Mouse (Mus musculus): ENCODE measurements around the gene Dennd1a. TPM values are rescaled to one million over a fixed set of nuclear protein-coding genes. Genes with fewer than 3 reads are reported as not detected.

The Dennd1a gene
- 13.5 TPM for polyA plus RNA-seq (2014; fragmentation: Illumina TruSeq; extraction: RNeasy Lipid Tissue Mini Kit (QIAGEN cat#74804); ENCODE audit: low read depth, low replicate concordance)

DNA sequence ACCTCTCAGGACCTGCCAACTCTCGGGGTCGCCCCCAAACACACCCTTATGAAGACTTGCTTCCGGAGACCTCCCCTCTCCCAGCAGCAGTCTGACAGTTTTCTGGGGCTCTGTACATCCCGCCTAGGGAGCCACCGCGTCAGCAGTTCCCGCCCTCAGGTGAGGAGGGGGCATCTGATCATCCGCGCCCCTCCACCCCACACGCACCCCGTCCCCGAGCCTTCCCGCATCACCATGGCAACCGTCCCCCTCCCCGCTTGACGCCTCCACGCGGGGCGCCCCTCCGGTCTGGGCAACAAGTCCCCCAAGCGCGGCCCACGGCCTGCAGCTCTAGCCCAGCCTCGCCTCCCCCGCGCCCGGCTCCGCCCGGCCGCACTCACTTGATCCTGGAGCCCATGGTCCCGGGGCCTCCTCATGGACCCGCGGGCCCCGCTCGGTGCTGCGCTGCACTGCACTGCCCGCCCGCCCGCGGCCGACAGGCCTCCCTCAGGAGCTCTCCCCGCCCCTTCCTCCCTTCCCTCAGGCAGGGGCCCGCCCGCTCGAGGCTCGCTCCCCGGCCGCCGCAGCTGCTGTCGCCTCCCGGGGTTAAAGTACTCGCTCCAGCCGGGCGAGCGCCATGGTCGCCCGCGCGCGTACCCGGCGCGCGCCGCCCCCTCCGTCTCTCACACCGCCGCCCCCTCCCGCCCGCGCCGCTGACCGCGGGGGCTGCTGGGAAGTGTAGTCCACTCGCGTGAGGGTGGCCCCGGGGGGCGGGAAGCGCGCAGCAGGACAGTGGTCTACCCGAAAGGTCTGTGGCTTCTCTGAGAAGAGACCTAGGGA lies at the start of gene Dennd1a:
Dennd1a (minus strand) TSS at position 658 of the 819 bp plus-strand sequence.

DNA sequence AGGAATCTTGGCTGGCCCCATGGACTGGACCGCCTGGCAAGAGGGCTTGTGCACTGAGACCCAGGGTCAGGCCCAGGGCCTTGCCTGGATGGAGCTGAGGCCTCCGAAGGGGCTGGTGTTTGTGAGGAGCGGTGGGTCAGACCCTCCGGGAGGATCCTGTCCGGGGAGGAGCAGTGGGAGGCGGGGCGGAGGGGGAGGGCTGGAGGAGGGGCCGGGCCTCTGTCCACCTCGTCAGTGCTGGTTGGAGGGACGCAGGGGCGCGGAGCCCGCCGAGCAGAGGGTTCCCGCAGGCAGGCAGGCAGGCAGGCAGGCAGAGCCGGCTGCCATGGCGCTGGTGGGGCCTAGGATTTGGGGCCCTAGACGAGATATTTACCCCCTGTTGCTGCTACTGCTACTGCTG lies 511.2 kb downstream of the Dennd1a start, which contains the start of gene Crb2:
Crb2 (plus strand) TSS at position 234 of the 400 bp plus-strand sequence.

Other genes with a start within 250 kb of the Dennd1a start
- not detected for gene Lhx2, start 51.9 kb upstream of the Dennd1a start, polyA plus RNA-seq (2014; fragmentation: Illumina TruSeq; extraction: RNeasy Lipid Tissue Mini Kit (QIAGEN cat#74804); ENCODE audit: low read depth, low replicate concordance)
- gene Nek6, start 224.3 kb upstream of the Dennd1a start, polyA plus RNA-seq (2014; fragmentation: Illumina TruSeq; extraction: RNeasy Lipid Tissue Mini Kit (QIAGEN cat#74804); ENCODE audit: low read depth, low replicate concordance), result 23.7 TPM

All from sigmoid colon, adult 10 weeks (tissue).